In the genomic region with DNA sequence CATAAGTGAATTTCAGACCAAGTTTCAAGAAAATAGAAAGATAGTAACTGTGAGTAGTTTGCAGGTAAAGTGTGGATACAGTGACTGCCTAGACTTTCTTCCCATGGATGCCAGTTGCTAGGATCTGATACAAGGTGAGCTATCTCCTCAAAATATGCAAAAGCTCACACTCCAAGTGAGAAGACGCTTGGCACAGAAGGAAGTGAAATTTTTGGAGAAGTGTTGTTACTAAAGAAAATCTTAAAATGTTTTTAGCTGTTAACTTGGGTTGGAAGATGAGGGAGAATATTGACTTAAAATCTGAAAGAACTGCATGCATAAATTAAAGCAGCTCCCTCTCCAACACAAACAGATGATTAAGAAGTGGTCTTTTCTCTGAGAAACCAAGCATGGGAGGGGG, we compare ENCODE assay signal across 16 mouse cellular contexts.
A peak's percentile ranks its signal among the peaks of the same experiment; 100 is the strongest.
DNase-seq lines count a peak whose midpoint lies in the region; ATAC-seq lines count a peak whose summit lies in the region.
"Had no signal": no experiment of that assay in that cellular context is flagged by ENCODE, and none has a peak within 500 bp of the region (broad histone marks: within the 10 kb centered on the region; RNA-seq: fewer than 3 reads in every experiment).

No protein-coding gene starts in this region.

- ATAC-seq in frontal cortex, adult (ENCODE audit: low TSS enrichment) = peak; percentile 95
- ATAC-seq: CD4-positive, CD25-positive, alpha-beta regulatory T cell, adult 4 months had no signal

- no peak for DNase-seq in frontal cortex, postnatal 25 days (ENCODE audit: low spot score in 2 of 2)
- peak; percentile 11 for DNase-seq in layer of hippocampus, adult 9-11 months
- DNase-seq in layer of hippocampus, postnatal 14 days (ENCODE audit: low spot score in 2 of 2) = no peak
- DNase-seq in brain, adult 2 months (ENCODE audit: low read depth, low spot score) = peak; percentile 70
- DNase-seq in telencephalon, adult 2 months (ENCODE audit: low read depth, low spot score) = peak; percentile 67
- DNase-seq: adrenal gland, postnatal 14 days; cerebellum, adult 11-12 months; cerebellum, adult 8-10 months; cerebellum, postnatal 10 days; cerebellum, postnatal 36 days; embryo, embryonic 11 days; gastrocnemius, adult 2 months; gastrocnemius, postnatal 14 days; heart, adult 11 months had no signal

Comparison
In these comparisons a context has a peak if more than half of its experiments do, and no peak if none do; other contexts are left out.
1. DNase-seq: peak in layer of hippocampus, adult 9-11 months (single experiment), brain, adult 2 months (single experiment) and telencephalon, adult 2 months (single experiment); none in frontal cortex, postnatal 25 days (0 of 2) and layer of hippocampus, postnatal 14 days (0 of 2).